Mouse (Mus musculus) left cerebral cortex, postnatal 25 days (tissue): ENCODE results near the gene Smim26. TPM values are rescaled to one million over a fixed set of nuclear protein-coding genes. Genes with fewer than 3 reads are reported as not detected.
A peak's percentile ranks its signal among the peaks of the same experiment; 100 is the strongest.
"Not testable (repeated sequence)": the region's sequence is repeated elsewhere in the genome, so short reads cannot be mapped to it uniquely, and the experiment has no call there.

Experiments
- DNase-seq, 2 experiments: peaks; one replicate each; pipeline ENCODE4 v3.0.0; 2022; ENCODE audit warnings: low spot score in 2 of 2, mixed read lengths in 1 of 2
- intact Hi-C: fragments of 180-260 bp; cut with DNase I; formaldehyde crosslinking; loops from one replicate; pipeline ENCODE4 v1.15.1; 2025
- total RNA-seq, 2 experiments: library from RNA; stranded (reverse); gene quantifications; 2 replicates each; pipeline ENCODE4 v1.2.3; 2021

Smim26 gene
- total RNA-seq: 10 to 100 TPM; 49.7 to 51.4 TPM

- peak; percentile 87 to 93 for DNase-seq
- intact Hi-C loops: no loop called here
Measured at GRCm38 (mm10) chr2:144593951-144594651, at the start of gene Smim26. Smim26 (plus strand) TSS chr2:144594054.

- DNase-seq: no peak
- intact Hi-C loops: no loop called here
Measured at GRCm38 (mm10) chr2:144544630-144545029, 49.2 kb upstream of the Smim26 start.

GRCm38 (mm10) chr2:144545061-144545460, 48.8 kb upstream of the Smim26 start:
- DNase-seq: no peak
- intact Hi-C loops: no loop called here

- DNase-seq: no peak
- intact Hi-C loops: no loop called here
Measured at GRCm38 (mm10) chr2:144545481-144545880, 48.4 kb upstream of the Smim26 start.

- intact Hi-C loops: no loop called here
- no peak for DNase-seq
Measured at GRCm38 (mm10) chr2:144547559-144547958, 46.3 kb upstream of the Smim26 start.

- peak; percentile 79 to 82 for DNase-seq
- intact Hi-C loops: no loop called here
Measured at GRCm38 (mm10) chr2:144550529-144550928, 43.3 kb upstream of the Smim26 start, which contains the start of gene Rbbp9. Rbbp9 (minus strand) TSS chr2:144550869.

- intact Hi-C loops: no loop called here
- DNase-seq: no peak
Measured at GRCm38 (mm10) chr2:144553905-144554304, 39.9 kb upstream of the Smim26 start.

- intact Hi-C loops: loop anchor here (1.0 kb wide), 1 partner anchor 28 kb away; the partner anchor contains the start of genes Dzank1 and Polr3f
- no peak for DNase-seq
Measured at GRCm38 (mm10) chr2:144555286-144555819, 38.5 kb upstream of the Smim26 start.

GRCm38 (mm10) chr2:144555820-144556552, 37.9 kb upstream of the Smim26 start, which contains the start of gene Sec23b:
Sec23b (plus strand) TSS chr2:144556229.
- intact Hi-C loops: loop anchor here (1.0 kb wide), 1 partner anchor 29 kb away; the partner anchor contains the start of genes Dzank1 and Polr3f
- DNase-seq: peak; percentile 97 to 99

GRCm38 (mm10) chr2:144588723-144589122, 5.1 kb upstream of the Smim26 start:
- no peak for DNase-seq
- intact Hi-C loops: no loop called here

- intact Hi-C loops, DNase-seq: not testable (repeated sequence)
Measured at GRCm38 (mm10) chr2:144593036-144593435, 818 bp upstream of the Smim26 start.

GRCm38 (mm10) chr2:144598006-144598405, 4.2 kb downstream of the Smim26 start:
- DNase-seq: no peak
- intact Hi-C loops: no loop called here

- DNase-seq: peak; percentile 90 to 91
- intact Hi-C loops: no loop called here
Measured at GRCm38 (mm10) chr2:144599831-144600687, 6.2 kb downstream of the Smim26 start, which contains the start of gene Dtd1. Dtd1 (plus strand) TSS chr2:144599897.

- intact Hi-C loops: no loop called here
- no peak for DNase-seq
Measured at GRCm38 (mm10) chr2:144601576-144601975, 7.7 kb downstream of the Smim26 start.

- no peak for DNase-seq
- intact Hi-C loops: no loop called here
Measured at GRCm38 (mm10) chr2:144613956-144614355, 20.1 kb downstream of the Smim26 start.

GRCm38 (mm10) chr2:144617074-144617874, 23.4 kb downstream of the Smim26 start:
- DNase-seq: no peak
- intact Hi-C loops: no loop called here

- intact Hi-C loops: no loop called here
- no peak for DNase-seq
Measured at GRCm38 (mm10) chr2:144621491-144621890, 27.6 kb downstream of the Smim26 start.

GRCm38 (mm10) chr2:144633551-144633950, 39.7 kb downstream of the Smim26 start:
- intact Hi-C loops: loop anchor here (10.0 kb wide), 1 partner anchor 881 kb away; no protein-coding TSS in a partner anchor
- no peak for DNase-seq
